Mouse (Mus musculus) liver, embryonic 14.5 days (tissue): ENCODE data around the gene Paxbp1.

Source experiments
- CTCF ChIP-seq: IDR thresholded peaks from 2 replicates; pipeline ENCODE4 v1.5.1; 2016; ENCODE audit warnings: antibody characterized with exemption, low read depth, control low read depth
- EP300 ChIP-seq: IDR thresholded peaks from 2 replicates; pipeline ENCODE4 v1.6.1; 2016; ENCODE audit warnings: antibody characterized with exemption, low read depth

GRCm38 (mm10) chr16:91067122-91067521 lies 22.8 kb upstream of the Paxbp1 start:
- no peak for TF ChIP-seq CTCF
- TF ChIP-seq EP300 = no peak
